Mouse (Mus musculus) hindbrain, embryonic 12.5 days (tissue): ENCODE measurements at regions not wholly inside any gene's neighbourhood (a gene's known extent, or its start where the extent isn't known, plus 50 kb on each side); places are given as distances from the start of the nearest gene placed in this dataset.

ENCODE experiments used
- ATAC-seq: fragments of 200-750 bp; cut with Nextera tagmentation; 2 replicates; pipeline ENCODE4 v1.8.0; 2017; ENCODE audit warnings: moderate TSS enrichment; ENCODE audit not compliant: low FRiP score
- H3K27ac ChIP-seq: fragments of 300-500 bp; sonication (generic); 2 replicates; pipeline ENCODE4 v1.5.1; 2016; ENCODE audit warnings: mild to moderate bottlenecking
- H3K27me3 ChIP-seq: fragments of 300-500 bp; sonication (generic); 2 replicates; pipeline ENCODE4 v1.6.1; 2016; ENCODE audit warnings: mild to moderate bottlenecking
- H3K36me3 ChIP-seq: fragments of 300-500 bp; sonication (generic); 2 replicates; pipeline ENCODE4 v1.6.1; 2016; ENCODE audit warnings: mild to moderate bottlenecking
- H3K4me1 ChIP-seq: fragments of 300-500 bp; sonication (generic); 2 replicates; pipeline ENCODE4 v1.6.1; 2016
- H3K4me2 ChIP-seq: fragments of 300-500 bp; sonication (generic); replicated peaks from 2 replicates; pipeline ENCODE4 v1.6.1; 2016; ENCODE audit warnings: mild to moderate bottlenecking
- H3K4me3 ChIP-seq: fragments of 300-500 bp; sonication (generic); 2 replicates; pipeline ENCODE4 v1.5.1; 2016; ENCODE audit warnings: mild to moderate bottlenecking
- H3K9ac ChIP-seq: fragments of 300-500 bp; sonication (generic); 2 replicates; pipeline ENCODE4 v1.6.1; 2016; ENCODE audit warnings: mild to moderate bottlenecking, moderate library complexity
- H3K9me3 ChIP-seq: fragments of 300-500 bp; sonication (generic); replicated peaks from 2 replicates; pipeline ENCODE4 v1.6.1; 2016; ENCODE audit warnings: mild to moderate bottlenecking
- WGBS: fragments of 180-500 bp; shearing (Covaris S2); methylation state at CpG from one replicate; pipeline ENCODE4 v1.1.7; 2016; 5-methylcytosine and 5-hydroxymethylcytosine counted together

DNA sequence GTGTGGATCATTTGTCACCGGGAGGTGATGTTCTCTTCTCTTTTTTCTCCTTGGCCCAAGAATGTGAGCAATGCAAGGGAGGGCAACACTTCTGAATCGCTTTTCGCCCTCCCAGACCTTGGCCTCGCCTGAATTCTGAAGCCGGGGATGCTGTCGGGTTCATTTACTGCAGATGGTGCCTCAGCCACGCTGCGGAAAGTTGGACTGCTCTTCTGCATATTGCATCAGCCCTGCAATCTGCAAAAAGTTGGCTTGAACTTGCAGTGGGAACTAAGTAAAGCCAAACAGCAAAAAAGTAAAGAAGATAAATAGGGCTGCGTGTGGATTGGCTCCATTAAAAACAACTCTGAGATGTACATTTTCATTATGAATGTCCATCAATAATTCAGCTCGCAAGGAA lies 55.9 kb upstream of the Dok5 start:
- no peak overlapping the region for H3K27ac ChIP-seq
- H3K36me3 ChIP-seq, result no peaks in the 10 kb centered on the region
- H3K4me1 ChIP-seq, result no peaks in the 10 kb centered on the region
- no peak overlapping the region for H3K4me2 ChIP-seq
- H3K4me3 ChIP-seq, result no peak overlapping the region
- no peak for ATAC-seq
- 0 out of 2 replicates have a peak, but pooled peaks cover 5% of the 10 kb centered on the region for H3K9me3 ChIP-seq
- no peaks in the 10 kb centered on the region for H3K27me3 ChIP-seq
- no peak overlapping the region for H3K9ac ChIP-seq
- 91% methylated on average over 10 of the region's 10 CpGs for WGBS

DNA sequence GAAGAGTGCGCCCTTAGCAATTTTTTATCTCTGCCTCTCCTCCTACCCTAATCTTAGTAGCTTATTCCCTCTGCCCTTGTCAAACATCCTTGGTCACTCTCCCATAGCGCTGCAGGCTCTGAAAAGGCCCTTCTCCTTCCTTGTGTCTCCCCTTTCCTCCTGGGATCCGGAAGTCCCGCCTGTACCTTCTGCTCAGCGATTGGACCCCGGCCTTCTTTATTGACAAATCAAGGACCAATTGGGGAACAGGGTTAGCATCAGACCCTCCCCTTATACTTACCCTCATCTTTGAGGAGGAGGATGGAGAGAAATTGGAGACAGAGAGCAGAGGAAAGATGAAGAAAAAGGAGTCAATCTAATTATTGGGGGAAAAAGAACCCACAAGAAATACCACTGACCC lies 57.9 kb upstream of the Dok5 start:
- Histone ChIP-seq H3K27me3 (no peaks in the 10 kb centered on the region), H3K4me1 (no peaks in the 10 kb centered on the region), H3K9me3 (0 out of 2 replicates have a peak, but pooled peaks cover 5% of the 10 kb centered on the region), H3K36me3 (no peaks in the 10 kb centered on the region), H3K9ac (no peak overlapping the region), H3K27ac (no peak overlapping the region), H3K4me2 (no peak overlapping the region), H3K4me3 (no peak overlapping the region)
- ATAC-seq, result no peak
- WGBS, result 79% methylated on average over 6 of the region's 6 CpGs

DNA sequence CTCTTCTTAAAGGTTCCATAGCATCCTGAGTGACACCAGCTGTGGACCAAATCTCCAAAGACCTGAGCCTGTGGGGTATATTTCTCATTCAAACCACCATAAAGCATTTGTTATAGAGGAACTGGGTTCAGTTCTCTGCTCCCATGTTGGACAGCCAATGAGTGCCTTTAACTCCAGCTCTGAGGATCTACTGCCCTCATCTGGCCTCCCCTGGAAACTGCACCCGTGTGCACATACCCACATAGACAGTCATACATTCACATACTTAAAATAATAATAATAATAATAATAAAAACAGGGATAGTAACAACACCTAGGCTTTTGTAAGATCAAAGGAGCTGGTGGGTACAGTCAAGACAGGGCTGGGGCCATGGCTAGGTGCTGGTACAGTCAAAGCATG lies 58.8 kb upstream of the Dok5 start:
- Histone ChIP-seq H3K9me3 (0 out of 2 replicates have a peak, but pooled peaks cover 5% of the 10 kb centered on the region), H3K4me1 (0 out of 2 replicates have a peak, but pooled peaks cover 3% of the 10 kb centered on the region), H3K4me3 (no peak overlapping the region), H3K27ac (no peak overlapping the region), H3K4me2 (no peak overlapping the region), H3K27me3 (no peaks in the 10 kb centered on the region), H3K9ac (no peak overlapping the region), H3K36me3 (no peaks in the 10 kb centered on the region)
- WGBS, result 86% methylated on average over 1 of the region's 1 CpGs
- no peak for ATAC-seq

DNA sequence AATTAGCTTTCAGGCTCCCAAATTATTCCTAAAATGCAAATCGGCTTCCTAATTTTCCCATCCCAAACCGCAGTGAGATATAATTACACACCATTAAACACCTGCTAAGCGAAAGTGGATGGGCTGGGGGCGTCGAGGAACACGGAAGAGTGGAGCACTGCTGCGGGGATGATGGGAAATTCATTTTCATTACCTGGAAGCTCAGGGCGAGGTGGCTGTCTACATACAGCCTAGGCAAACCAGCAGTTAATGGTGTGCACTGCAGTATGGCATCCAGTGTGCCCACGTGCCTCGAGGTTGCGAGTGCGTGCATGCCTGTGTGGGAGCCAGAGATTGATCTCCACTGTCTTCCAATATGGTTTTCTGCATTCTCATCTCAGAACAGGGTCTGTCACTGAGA lies 62.6 kb upstream of the Dok5 start:
- Histone ChIP-seq H3K36me3 (no peaks in the 10 kb centered on the region), H3K9ac (no peak overlapping the region), H3K4me3 (no peak overlapping the region), H3K9me3 (no peaks in the 10 kb centered on the region), H3K4me1 (0 out of 2 replicates have a peak, but pooled peaks cover 3% of the 10 kb centered on the region), H3K4me2 (no peak overlapping the region), H3K27me3 (no peaks in the 10 kb centered on the region), H3K27ac (no peak overlapping the region)
- 79% methylated on average over 12 of the region's 12 CpGs for WGBS
- no peak for ATAC-seq

DNA sequence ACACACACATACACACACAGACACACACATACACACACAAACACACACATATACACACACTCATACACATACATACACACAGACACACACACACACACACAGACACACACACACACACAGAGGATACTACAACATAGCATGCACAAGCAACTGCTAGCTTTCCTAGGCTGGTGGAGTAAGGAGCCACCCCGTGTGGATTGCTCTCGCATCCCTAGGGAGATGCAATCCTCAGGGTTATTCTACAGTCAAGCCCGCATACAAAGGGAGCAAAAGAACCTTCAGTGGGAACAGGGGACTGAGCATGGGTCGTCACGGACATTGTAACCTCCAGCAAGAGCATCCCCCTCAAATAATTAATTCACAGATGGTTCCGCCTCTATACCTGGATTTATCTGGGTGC lies 63.1 kb upstream of the Dok5 start:
- ATAC-seq, result no peak
- no peak overlapping the region for H3K9ac ChIP-seq
- no peak overlapping the region for H3K4me2 ChIP-seq
- no peaks in the 10 kb centered on the region for H3K36me3 ChIP-seq
- no peak overlapping the region for H3K4me3 ChIP-seq
- H3K4me1 ChIP-seq, result 0 out of 2 replicates have a peak, but pooled peaks cover 3% of the 10 kb centered on the region
- H3K27me3 ChIP-seq, result no peaks in the 10 kb centered on the region
- no peaks in the 10 kb centered on the region for H3K9me3 ChIP-seq
- H3K27ac ChIP-seq, result peak overlapping the region; percentile 2; the same call in 1 of the 2 replicates
- WGBS, result 72% methylated on average over 6 of the region's 6 CpGs

DNA sequence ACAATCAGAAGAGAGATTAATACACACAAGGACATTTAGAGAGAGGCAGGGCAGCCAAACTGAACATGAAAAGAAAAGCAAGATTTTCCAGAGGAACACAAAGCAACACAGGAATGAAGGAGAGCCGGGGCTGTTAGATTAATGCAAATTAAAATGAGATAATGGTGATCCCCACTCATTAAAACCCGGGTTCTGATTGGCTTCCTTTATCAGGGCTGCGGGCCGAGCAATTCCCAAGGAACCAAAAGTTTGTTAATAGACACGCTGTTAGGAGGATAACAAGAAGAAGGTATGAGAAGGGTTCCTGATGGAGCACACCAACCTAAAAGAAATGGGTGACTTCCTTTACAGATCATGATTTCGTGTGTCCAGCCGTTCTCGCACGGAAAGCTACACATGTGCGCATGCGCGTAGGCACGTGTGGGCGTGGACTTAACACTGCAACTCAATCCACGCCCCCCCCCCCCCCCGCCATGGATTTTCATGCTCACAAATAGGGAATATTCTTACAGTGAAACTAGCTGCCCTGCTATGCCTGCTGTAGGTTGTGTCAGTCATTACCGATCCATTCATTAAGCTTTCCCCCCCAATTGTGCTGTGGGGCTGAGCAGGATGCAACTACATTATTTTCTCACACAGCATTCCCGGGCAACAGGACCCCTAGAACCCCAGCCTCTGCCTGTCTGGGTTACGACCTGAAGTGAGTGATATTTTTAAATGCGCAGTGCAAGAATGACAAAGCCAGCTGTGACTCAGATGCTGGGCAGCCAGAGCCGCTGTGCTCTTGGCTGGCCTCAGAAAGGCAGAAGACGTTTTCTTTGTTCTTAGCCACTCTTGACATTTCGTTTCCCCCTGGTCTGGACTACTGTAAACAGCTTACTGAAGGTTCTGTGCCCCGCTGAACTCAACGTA lies 60.5 kb upstream of the 4930470P17Rik start:
- no peak overlapping the region for H3K27ac ChIP-seq
- whole genome bisulfite sequencing, result 76% methylated on average over 25 of the region's 25 CpGs
- peaks cover 35% of the 10 kb centered on the region for H3K4me1 ChIP-seq
- H3K27me3 ChIP-seq, result no peaks in the 10 kb centered on the region
- no peaks in the 10 kb centered on the region for H3K36me3 ChIP-seq
- H3K9me3 ChIP-seq, result no peaks in the 10 kb centered on the region
- H3K4me2 ChIP-seq, result no peak overlapping the region
- H3K9ac ChIP-seq, result no peak overlapping the region
- ATAC-seq, result no peak
- no peak overlapping the region for H3K4me3 ChIP-seq

DNA sequence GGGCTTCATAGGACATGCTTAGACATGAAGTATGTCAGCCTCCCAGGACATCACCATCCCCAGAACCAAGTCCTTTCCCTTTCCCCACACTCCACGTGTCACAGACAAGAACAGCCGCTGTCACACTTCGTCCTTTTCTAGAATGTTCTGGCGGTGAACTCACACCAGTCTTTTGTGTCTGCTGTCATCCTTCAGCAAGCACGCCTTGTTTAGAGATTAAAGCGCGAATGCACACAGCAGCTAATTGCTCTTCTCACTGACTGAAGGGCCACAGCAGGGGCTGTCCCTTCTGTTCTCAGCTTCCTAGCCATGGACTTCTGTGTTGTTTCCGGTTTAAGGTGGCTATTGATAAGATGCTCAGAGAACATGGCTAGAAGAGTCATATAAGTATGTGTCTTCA lies 57.5 kb upstream of the 4930470P17Rik start:
- no peaks in the 10 kb centered on the region for H3K36me3 ChIP-seq
- H3K9ac ChIP-seq, result no peak overlapping the region
- peaks cover 36% of the 10 kb centered on the region for H3K4me1 ChIP-seq
- no peak overlapping the region for H3K4me3 ChIP-seq
- no peak overlapping the region for H3K4me2 ChIP-seq
- 38% methylated on average over 8 of the region's 8 CpGs for WGBS
- no peaks in the 10 kb centered on the region for H3K27me3 ChIP-seq
- H3K27ac ChIP-seq, result peak overlapping the region; percentile 41; the same call in 1 of the 2 replicates
- no peak for ATAC-seq
- no peaks in the 10 kb centered on the region for H3K9me3 ChIP-seq

DNA sequence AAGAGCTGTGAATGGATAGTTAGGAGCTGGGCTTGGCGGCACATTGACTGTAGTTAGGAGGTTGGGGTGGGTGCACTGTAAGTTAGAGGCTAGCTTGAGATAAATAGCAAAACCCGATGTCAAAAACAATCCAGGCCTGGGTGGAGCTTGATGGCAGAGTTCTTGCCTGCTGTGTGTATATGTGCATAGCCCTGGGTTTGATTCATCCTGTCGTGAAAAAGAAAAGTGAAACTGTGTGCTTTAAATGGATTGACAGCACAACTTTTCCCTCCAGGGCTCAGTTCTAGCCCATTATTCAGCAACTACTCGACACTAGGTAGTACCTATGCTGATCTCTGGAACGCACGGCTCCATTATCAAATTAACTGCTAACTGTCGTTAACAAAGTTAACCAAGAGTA lies 56.7 kb upstream of the 4930470P17Rik start:
- H3K27me3 ChIP-seq, result no peaks in the 10 kb centered on the region
- WGBS, result 53% methylated on average over 7 of the region's 7 CpGs
- peak overlapping the region; percentile 71 for H3K27ac ChIP-seq
- H3K4me2 ChIP-seq, result no peak overlapping the region
- ATAC-seq, result no peak
- H3K9ac ChIP-seq, result no peak overlapping the region
- H3K4me1 ChIP-seq, result peaks cover 41% of the 10 kb centered on the region
- no peaks in the 10 kb centered on the region for H3K9me3 ChIP-seq
- H3K4me3 ChIP-seq, result no peak overlapping the region
- H3K36me3 ChIP-seq, result no peaks in the 10 kb centered on the region

DNA sequence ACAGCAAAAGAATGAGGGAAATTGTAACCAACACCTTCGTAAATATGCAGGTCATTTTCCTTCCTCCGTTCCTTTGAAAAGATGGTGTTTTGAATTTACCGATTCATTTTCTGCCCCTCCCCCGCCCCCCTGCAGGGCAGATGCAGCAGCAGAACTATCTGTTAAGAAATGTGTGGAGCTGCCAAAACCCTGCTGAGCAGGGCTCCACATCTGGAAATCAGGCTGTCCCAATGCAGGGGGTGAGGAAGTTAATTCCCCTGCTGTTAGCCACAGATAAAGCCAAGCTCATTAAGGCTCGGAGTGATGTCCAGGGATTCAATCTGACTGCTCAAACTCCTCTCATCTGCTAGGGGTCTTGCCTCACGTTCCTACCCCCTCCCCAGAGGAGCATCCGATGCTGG lies 56.0 kb upstream of the 4930470P17Rik start:
- H3K4me2 ChIP-seq, result peak overlapping the region; percentile 30
- H3K27ac ChIP-seq, result peak overlapping the region; percentile 71
- H3K27me3 ChIP-seq, result no peaks in the 10 kb centered on the region
- no peak overlapping the region for H3K9ac ChIP-seq
- 2% methylated on average over 7 of the region's 7 CpGs for WGBS
- no peaks in the 10 kb centered on the region for H3K36me3 ChIP-seq
- H3K4me1 ChIP-seq, result peaks cover 44% of the 10 kb centered on the region
- no peaks in the 10 kb centered on the region for H3K9me3 ChIP-seq
- ATAC-seq, result peak; percentile 42; the same call in 1 of the 2 replicates
- H3K4me3 ChIP-seq, result no peak overlapping the region

DNA sequence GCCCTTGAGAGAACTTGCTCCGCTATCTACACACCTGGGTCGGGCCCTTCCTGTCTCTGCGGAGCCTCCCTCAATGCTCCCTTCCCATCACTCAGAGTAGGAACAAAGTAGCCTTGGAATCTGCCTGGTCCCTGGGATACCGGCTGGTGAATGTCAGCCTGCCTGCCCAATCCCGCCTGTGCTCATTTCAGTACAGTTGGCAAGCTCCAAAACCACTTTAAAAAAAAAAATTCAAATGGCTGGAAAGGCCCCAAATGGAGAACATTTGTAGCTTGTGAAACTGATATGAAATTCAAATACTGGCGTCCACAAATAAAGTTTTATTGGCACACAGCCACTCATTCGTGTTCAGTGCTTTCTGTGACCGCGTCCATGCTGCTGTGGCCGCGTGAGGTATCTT lies 50.3 kb upstream of the 4930470P17Rik start:
- Histone ChIP-seq H3K9ac (no peak overlapping the region), H3K4me1 (peaks cover 8% of the 10 kb centered on the region), H3K27ac (no peak overlapping the region), H3K27me3 (no peaks in the 10 kb centered on the region), H3K36me3 (no peaks in the 10 kb centered on the region), H3K9me3 (no peaks in the 10 kb centered on the region), H3K4me2 (no peak overlapping the region), H3K4me3 (no peak overlapping the region)
- no peak for ATAC-seq
- 95% methylated on average over 11 of the region's 11 CpGs for WGBS
